Mouse (Mus musculus) hindbrain, postnatal 0 days (tissue): ENCODE results near the gene Gm960. TPM values are rescaled to one million over a fixed set of nuclear protein-coding genes. Genes with fewer than 3 reads are reported as not detected.

Experiments used
- ATAC-seq: fragments of 200-750 bp; cut with Nextera tagmentation; 2 replicates; pipeline ENCODE4 v1.8.0; 2017; ENCODE audit warnings: mild to moderate bottlenecking, moderate TSS enrichment, moderate library complexity
- DNase-seq: peaks from one replicate; pipeline ENCODE4 v3.0.0-alpha.2; 2015; ENCODE audit warnings: low spot score
- H3K27ac ChIP-seq: fragments of 300-500 bp; sonication (generic); 2 replicates; pipeline ENCODE4 v1.5.1; 2014; ENCODE audit warnings: mild to moderate bottlenecking
- H3K27me3 ChIP-seq: fragments of 300-500 bp; sonication (generic); 2 replicates; pipeline ENCODE4 v1.6.1; 2014; ENCODE audit warnings: low read length, mixed read lengths; ENCODE audit not compliant: insufficient read depth
- H3K36me3 ChIP-seq: fragments of 300-500 bp; sonication (generic); 2 replicates; pipeline ENCODE4 v1.6.1; 2014; ENCODE audit warnings: low read length, mixed read lengths; ENCODE audit not compliant: insufficient read depth
- H3K4me1 ChIP-seq: fragments of 300-500 bp; sonication (generic); 2 replicates; pipeline ENCODE4 v1.6.1; 2014; ENCODE audit warnings: antibody characterized with exemption, low read length, mixed read lengths; ENCODE audit not compliant: insufficient read depth
- H3K4me2 ChIP-seq: fragments of 300-500 bp; sonication (generic); 2 replicates; pipeline ENCODE4 v1.6.1; 2014; ENCODE audit warnings: low read depth, mild to moderate bottlenecking, low read length, moderate library complexity, mixed read lengths
- H3K4me3 ChIP-seq: fragments of 300-500 bp; sonication (generic); 2 replicates; pipeline ENCODE4 v1.5.1; 2014; ENCODE audit warnings: low read length
- H3K9ac ChIP-seq: fragments of 300-500 bp; sonication (generic); replicated peaks from 2 replicates; pipeline ENCODE4 v1.6.1; 2014; ENCODE audit warnings: mild to moderate bottlenecking, low read length, moderate library complexity, mixed read lengths
- H3K9me3 ChIP-seq: fragments of 300-500 bp; sonication (generic); 2 replicates; pipeline ENCODE4 v1.6.1; 2016; ENCODE audit warnings: low read length, mixed read lengths
- CTCF ChIP-seq: IDR thresholded peaks from 2 replicates; pipeline ENCODE4 v1.5.1; 2016; ENCODE audit warnings: antibody characterized with exemption, control low read depth, low read depth
- WGBS: fragments of 180-500 bp; shearing (Covaris S2); extraction: QIAGEN DNeasy Blood & Tissue Kit; methylation state at CpG from one replicate; pipeline ENCODE4 v1.1.7; 2014; 5-methylcytosine and 5-hydroxymethylcytosine counted together
- polyA plus RNA-seq: library from polyadenylated mRNA; unstranded; fragments of >200 nt; fragmentation: Nextera tagmentation; extraction: Ambion mirVana; gene quantifications from 2 replicates; pipeline ENCODE4 v1.2.1, GENCODE M21; 2015
- total RNA-seq: library from RNA; depleted of rRNA; stranded (reverse); fragments of >200 nt; gene quantifications from 2 replicates; pipeline ENCODE4 v1.2.3, GENCODE M21; 2014

Gm960 gene
- total and polyA plus RNA-seq, 2 experiments from 2014 or later = 1.3 to 5.2 TPM

DNA sequence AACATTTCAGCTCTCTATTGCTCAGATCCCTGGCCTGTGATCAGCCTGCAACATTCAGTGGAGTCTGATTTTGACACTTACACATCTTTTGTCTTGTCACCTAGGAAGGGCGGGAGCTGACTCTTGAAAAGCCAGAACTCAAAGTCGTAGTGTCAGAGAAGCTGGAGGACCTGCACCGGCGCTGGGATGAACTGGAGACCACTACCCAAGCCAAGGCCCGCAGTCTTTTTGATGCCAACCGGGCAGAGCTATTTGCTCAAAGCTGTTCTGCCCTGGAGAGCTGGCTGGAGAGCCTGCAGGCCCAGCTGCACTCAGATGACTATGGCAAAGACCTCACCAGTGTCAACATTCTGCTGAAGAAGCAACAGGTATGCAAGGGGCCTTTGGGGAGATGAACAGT, 43.8 kb upstream of the Gm960 start:
- no peaks in the 10 kb centered on the region for H3K4me1 ChIP-seq

DNA sequence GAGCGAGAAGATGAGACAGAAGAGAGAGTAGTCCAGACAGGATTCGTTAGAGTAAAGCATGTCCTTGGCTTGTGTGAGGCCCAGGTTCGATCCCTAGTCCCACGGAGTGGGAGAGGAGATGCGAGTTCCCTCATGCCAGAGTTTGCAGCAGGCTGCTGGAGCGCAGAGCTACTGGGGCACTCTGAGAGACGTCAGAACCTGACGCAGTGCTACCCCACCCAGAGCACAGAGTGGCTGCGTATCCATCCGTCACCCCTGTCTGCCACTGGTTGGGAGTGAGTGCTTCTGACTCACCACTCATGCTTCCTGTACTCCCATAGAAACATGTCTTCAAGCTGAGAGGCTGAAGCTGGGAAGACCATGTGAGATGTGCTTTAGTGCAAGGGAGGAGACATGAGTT, 43.0 kb upstream of the Gm960 start:
- ATAC-seq (no peak), DNase-seq (no peak)
- H3K4me2 ChIP-seq = no peak overlapping the region
- no peak overlapping the region for H3K9ac ChIP-seq
- no peaks in the 10 kb centered on the region for H3K27me3 ChIP-seq
- no peak overlapping the region for H3K4me3 ChIP-seq
- H3K4me1 ChIP-seq = no peaks in the 10 kb centered on the region
- TF ChIP-seq CTCF = no peak
- 85% methylated on average over 10 of the region's 10 CpGs for WGBS
- H3K9me3 ChIP-seq = no peaks in the 10 kb centered on the region
- peaks cover 71% of the 10 kb centered on the region for H3K36me3 ChIP-seq
- H3K27ac ChIP-seq = no peak overlapping the region

More for the DNA sequence above, 43.8 kb upstream of the Gm960 start:
- Histone ChIP-seq H3K9me3 (no peaks in the 10 kb centered on the region), H3K4me2 (no peak overlapping the region), H3K27ac (no peak overlapping the region), H3K27me3 (no peaks in the 10 kb centered on the region), H3K36me3 (peaks cover 71% of the 10 kb centered on the region), H3K9ac (no peak overlapping the region), H3K4me3 (no peak overlapping the region)
- DNase-seq (no peak), ATAC-seq (no peak)
- WGBS = 90% methylated on average over 6 of the region's 6 CpGs
- TF ChIP-seq CTCF = no peak

DNA sequence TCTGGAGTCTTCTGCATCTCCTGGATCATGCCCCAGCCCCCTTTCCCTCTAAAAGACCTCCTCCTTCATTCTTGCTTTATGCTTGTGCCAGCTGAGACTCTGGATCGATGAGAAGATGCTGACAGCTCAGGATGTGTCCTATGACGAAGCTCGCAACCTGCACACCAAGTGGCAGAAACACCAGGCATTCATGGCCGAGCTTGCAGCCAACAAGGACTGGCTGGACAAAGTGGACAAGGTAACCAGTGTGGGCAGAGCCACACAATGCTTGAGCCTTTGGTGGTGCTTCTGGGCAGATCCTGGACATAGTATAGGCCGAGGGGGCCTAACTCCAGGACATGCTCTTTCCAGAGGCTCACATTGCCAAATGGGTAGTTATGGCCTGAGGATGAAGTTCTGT, 41.3 kb upstream of the Gm960 start:
- H3K27me3 ChIP-seq = no peaks in the 10 kb centered on the region
- no peaks in the 10 kb centered on the region for H3K4me1 ChIP-seq
- H3K9ac ChIP-seq = no peak overlapping the region
- H3K9me3 ChIP-seq = no peaks in the 10 kb centered on the region
- ATAC-seq (no peak), DNase-seq (no peak)
- peaks cover 59% of the 10 kb centered on the region for H3K36me3 ChIP-seq
- H3K4me3 ChIP-seq = no peak overlapping the region
- TF ChIP-seq CTCF = no peak
- no peak overlapping the region for H3K4me2 ChIP-seq
- no peak overlapping the region for H3K27ac ChIP-seq
- 93% methylated on average over 5 of the region's 5 CpGs for WGBS

- no peak overlapping the region for H3K9ac ChIP-seq
- TF ChIP-seq CTCF = no peak
- no peak overlapping the region for H3K4me3 ChIP-seq
- WGBS = 86% methylated on average over 11 of the region's 11 CpGs
- ATAC-seq = no peak
- no peaks in the 10 kb centered on the region for H3K4me1 ChIP-seq
- H3K27me3 ChIP-seq = no peaks in the 10 kb centered on the region
- H3K27ac ChIP-seq = no peak overlapping the region
- DNase-seq = no peak
- no peak overlapping the region for H3K4me2 ChIP-seq
- H3K9me3 ChIP-seq = no peaks in the 10 kb centered on the region
- H3K36me3 ChIP-seq = peaks cover 64% of the 10 kb centered on the region
These were observed 40.6 kb upstream of the Gm960 start for GRCm38 (mm10) chr19:4739053-4739452.

DNA sequence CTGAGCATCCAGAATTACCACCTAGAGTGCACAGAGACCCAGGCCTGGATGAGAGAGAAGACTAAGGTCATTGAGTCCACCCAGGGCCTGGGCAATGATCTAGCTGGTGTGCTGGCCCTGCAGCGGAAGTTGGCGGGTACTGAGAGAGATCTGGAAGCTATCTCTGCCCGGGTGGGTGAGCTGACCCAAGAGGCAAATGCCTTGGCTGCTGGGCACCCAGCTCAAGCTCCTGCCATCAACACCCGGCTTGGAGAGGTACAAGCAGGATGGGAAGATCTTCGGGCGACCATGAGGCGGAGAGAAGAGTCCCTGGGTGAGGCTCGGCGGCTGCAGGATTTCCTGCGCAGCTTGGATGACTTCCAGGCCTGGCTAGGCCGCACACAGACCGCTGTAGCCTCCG, 39.4 kb upstream of the Gm960 start:
- H3K27ac ChIP-seq = no peak overlapping the region
- no peaks in the 10 kb centered on the region for H3K9me3 ChIP-seq
- H3K27me3 ChIP-seq = no peaks in the 10 kb centered on the region
- no peak for DNase-seq
- 83% methylated on average over 13 of the region's 13 CpGs for WGBS
- no peak overlapping the region for H3K4me2 ChIP-seq
- peaks cover 70% of the 10 kb centered on the region for H3K36me3 ChIP-seq
- no peak overlapping the region for H3K4me3 ChIP-seq
- H3K9ac ChIP-seq = no peak overlapping the region
- H3K4me1 ChIP-seq = no peaks in the 10 kb centered on the region
- TF ChIP-seq CTCF = no peak
- ATAC-seq = no peak

GRCm38 (mm10) chr19:4733052-4733451, 34.6 kb upstream of the Gm960 start:
- H3K27me3 ChIP-seq = no peaks in the 10 kb centered on the region
- no peak for ATAC-seq
- no peak overlapping the region for H3K27ac ChIP-seq
- no peak for TF ChIP-seq CTCF
- 86% methylated on average over 3 of the region's 3 CpGs for WGBS
- H3K4me2 ChIP-seq = no peak overlapping the region
- H3K4me1 ChIP-seq = no peaks in the 10 kb centered on the region
- H3K9me3 ChIP-seq = no peaks in the 10 kb centered on the region
- no peak overlapping the region for H3K4me3 ChIP-seq
- DNase-seq = no peak
- H3K36me3 ChIP-seq = peaks cover 63% of the 10 kb centered on the region
- H3K9ac ChIP-seq = no peak overlapping the region

- Histone ChIP-seq H3K4me2 (no peak overlapping the region), H3K9me3 (no peaks in the 10 kb centered on the region), H3K27ac (no peak overlapping the region), H3K36me3 (peaks cover 59% of the 10 kb centered on the region), H3K9ac (no peak overlapping the region), H3K27me3 (no peaks in the 10 kb centered on the region), H3K4me3 (no peak overlapping the region), H3K4me1 (no peaks in the 10 kb centered on the region)
- no peak for ATAC-seq
- no peak for DNase-seq
- WGBS = 91% methylated on average over 9 of the region's 9 CpGs
- TF ChIP-seq CTCF = no peak
These were observed 30.7 kb upstream of the Gm960 start for GRCm38 (mm10) chr19:4729186-4729585.
